Mouse (Mus musculus) urinary bladder, adult 18-20 months (tissue): ENCODE results near the gene Kpnb1.
A peak's percentile ranks its signal among the peaks of the same experiment; 100 is the strongest.

ENCODE experiments used
- DNase-seq, 2 experiments: peaks; one replicate each; pipeline ENCODE4 v3.0.0; 2022; ENCODE audit warnings: low spot score in 2 of 2, mixed read lengths in 2 of 2

Kpnb1 gene

GRCm38 (mm10) chr11:97185704-97186614 is 1.7 kb downstream of the Kpnb1 start:
- no peak for DNase-seq

GRCm38 (mm10) chr11:97184875-97185274 is 2.8 kb downstream of the Kpnb1 start:
- no peak for DNase-seq

- no peak for DNase-seq
These were observed 5.2 kb downstream of the Kpnb1 start for GRCm38 (mm10) chr11:97182446-97182845.

DNA sequence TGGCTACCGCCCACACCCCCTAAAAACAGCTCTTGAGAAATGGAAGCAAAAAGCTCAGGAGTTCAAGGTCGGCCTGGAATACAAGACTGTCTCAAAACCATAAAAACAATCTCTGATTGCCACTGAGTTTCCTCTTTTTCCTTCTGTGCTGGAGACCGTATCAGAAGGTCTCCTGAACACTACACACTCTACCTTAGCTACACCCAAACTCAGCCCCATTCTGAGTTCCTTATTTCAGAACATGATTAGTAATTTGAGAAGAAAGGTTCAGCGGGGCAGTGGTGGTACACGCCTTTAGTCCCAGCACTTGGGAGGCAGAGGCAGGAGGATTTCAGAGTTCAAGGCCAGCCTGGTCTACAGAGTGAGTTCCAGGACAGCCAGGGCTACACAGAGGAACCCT is 6.6 kb downstream of the Kpnb1 start:
- DNase-seq = no peak

GRCm38 (mm10) chr11:97178198-97178597 is 9.5 kb downstream of the Kpnb1 start:
- no peak for DNase-seq

DNA sequence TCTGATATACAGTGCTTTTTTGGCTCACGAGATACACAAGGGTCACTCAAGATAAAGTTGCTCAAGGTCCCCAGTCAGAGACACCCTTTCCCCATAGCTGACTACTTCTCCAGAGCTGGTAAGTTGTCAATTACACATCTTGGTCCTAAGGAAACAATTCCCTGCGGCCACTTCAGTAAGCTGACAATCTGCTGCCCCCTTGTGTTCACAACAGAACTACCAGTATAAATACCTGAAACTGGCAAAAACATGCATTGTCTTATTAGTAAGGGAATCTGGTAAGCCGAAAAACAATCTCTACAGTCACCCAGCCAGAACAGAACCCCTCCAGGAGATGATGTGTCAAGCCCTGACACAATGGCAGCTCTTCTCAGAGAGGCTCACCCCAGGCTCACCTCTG is 10.8 kb downstream of the Kpnb1 start:
- peak in 1 of 2 experiments; percentile 8 for DNase-seq

- DNase-seq = no peak
These were observed 12.2 kb downstream of the Kpnb1 start for GRCm38 (mm10) chr11:97175499-97175898.

- no peak for DNase-seq
These were observed 27.3 kb downstream of the Kpnb1 start for GRCm38 (mm10) chr11:97160341-97160740.

DNA sequence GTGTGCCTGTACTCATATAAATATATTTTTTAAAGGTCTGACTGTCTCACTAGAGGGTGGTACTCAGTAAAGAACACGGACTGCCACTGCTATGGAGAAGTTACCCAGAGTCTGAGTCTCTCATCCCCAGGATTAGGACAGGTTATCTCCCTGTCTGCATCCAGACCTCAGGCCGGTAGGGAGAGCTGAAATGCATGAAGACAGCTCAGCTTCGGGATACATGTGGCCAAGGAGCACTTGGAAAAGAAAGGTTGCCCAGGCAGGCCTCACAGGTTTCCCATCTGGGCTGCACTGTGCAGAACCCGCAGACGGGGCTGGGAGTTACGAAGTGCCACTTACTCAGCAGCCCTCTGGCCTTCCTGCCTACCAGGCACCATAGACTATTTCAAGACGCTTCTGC is 30.7 kb downstream of the Kpnb1 start:
- DNase-seq = no peak

DNA sequence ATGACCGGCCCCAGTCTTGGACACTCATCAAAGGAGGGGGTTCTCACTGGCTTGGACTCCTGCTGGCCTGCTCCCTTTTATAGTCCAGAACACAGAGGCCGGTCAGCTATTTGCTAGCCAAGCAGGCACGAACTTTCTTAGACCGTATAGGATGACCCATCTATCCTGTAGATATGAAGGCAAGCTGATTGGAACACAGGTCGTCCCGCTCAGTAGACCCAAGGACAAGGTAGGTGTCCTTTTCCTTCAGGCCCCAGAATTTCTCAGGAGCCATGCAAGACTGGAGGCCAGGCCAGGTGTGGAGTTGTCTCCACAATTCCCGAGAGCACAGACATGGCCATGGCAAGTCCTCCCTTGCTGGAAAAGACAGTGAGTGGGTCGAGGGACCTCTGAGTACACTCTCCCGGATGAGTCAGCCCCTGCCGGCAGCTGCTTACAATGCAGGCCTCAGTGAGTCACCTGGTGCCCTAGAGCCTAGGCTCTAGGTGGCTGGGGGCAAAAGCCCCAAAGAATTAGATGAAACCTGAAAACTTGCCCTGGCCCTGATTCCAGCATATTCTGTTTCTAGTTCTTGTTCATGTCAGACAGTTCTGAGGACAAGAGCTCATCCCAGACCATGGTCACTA is 34.9 kb downstream of the Kpnb1 start:
- no peak for DNase-seq

GRCm38 (mm10) chr11:97152023-97152426 is 35.7 kb downstream of the Kpnb1 start:
- no peak for DNase-seq

- DNase-seq = no peak
These were observed 36.3 kb downstream of the Kpnb1 start, which contains the start of gene Tbkbp1 for GRCm38 (mm10) chr11:97151343-97151801. Gene Tbkbp1, minus strand, starts transcription at chr11:97151495.

DNA sequence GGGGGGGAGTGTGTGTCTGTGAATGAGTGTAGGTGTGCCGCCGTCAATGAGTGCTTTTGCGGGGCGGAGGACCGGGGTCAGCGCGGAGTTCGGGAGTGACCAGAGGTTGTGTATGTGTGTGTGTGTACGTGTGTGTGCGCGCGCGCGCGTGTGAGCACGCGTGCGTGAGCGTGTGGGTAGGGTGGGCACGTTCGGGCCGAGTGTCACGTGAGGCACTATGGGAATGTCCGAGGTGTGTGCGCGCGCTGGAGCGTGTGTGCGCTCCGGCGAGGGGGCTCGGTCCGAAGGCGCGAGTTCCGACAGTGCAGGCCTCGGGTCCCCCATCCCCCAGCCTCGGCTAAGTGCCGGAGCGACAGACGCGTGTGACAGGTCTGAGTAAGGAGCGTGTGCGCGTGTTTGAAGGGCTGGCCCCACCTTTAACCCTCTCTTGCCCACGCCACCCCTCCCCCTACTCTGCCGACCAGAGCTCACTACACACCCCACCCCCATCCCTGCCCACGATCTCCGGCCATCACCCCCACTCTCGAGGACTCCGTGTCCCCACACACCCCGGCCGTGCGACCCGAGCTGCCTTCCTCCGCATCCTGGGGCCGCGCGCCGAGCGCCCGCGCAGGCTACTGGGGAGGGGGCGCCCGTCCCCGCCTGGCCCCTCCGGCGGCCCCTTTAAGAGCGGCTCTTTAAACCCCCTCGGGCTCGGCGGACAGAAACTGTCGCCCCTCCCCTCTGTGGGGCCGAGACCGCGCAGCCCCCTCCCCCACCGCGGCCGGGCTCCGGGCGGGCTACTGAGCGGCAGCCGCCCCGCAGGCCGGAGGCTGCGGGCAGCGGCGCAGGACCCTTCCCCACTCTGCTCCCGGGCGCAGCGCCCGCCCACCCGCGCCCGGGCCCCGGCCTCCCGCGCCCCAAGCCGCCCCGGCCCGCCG is 37.0 kb downstream of the Kpnb1 start:
- DNase-seq = no peak

DNA sequence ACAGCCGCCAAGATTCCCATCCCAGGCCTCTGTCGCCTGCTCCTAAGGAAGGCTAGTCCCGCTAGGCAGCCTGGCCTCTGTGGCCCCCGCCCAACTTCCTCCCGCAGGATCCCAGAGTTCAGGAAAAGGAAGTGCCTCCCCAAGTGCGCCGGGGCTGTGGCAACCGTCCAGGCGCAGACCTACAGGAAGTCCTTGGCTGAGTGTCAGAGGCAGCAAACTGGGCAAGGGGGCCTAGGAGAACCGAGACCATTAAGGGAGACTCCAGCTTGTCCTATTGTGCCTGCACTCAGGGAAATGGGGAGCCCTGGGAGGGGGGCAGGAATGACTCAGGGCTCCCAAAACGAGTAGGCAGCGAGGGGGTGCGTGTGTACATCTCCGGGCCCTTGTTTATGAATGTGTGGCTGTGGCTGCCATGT is 37.7 kb downstream of the Kpnb1 start:
- no peak for DNase-seq

DNA sequence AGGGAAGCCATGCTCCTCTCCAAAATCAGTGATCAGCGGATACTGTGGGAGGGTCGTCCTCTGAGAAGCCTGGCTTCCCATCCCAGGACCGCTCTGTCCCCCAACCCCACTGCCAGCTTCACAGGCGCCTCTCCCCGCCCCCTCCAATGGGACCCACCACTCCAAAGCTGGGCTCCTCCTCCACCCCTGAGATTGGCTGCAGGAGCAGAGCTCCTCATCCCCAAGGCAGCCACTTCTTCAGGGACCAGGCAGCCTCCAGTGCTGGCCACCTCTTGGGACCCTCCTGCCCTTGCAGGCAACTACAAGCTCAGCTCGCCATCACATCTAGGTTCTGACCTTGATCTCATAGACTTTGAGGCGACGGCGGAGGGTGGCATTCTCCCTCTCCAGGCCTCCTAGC is 38.7 kb downstream of the Kpnb1 start:
- no peak for DNase-seq

- no peak for DNase-seq
These were observed 39.1 kb downstream of the Kpnb1 start for GRCm38 (mm10) chr11:97148591-97148990.

- no peak for DNase-seq
These were observed 40.3 kb downstream of the Kpnb1 start for GRCm38 (mm10) chr11:97147333-97147732.

GRCm38 (mm10) chr11:97146724-97147123 is 41.0 kb downstream of the Kpnb1 start:
- DNase-seq = peak in 1 of 2 experiments; percentile 73

GRCm38 (mm10) chr11:97145951-97146350 is 41.7 kb downstream of the Kpnb1 start:
- no peak for DNase-seq

GRCm38 (mm10) chr11:97145320-97145719 is 42.4 kb downstream of the Kpnb1 start:
- DNase-seq = no peak

- DNase-seq = no peak
These were observed 44.3 kb downstream of the Kpnb1 start for GRCm38 (mm10) chr11:97143196-97143900.
